Mouse (Mus musculus) liver, embryonic 14.5 days (tissue): ENCODE results near the gene Nr4a2.

Experiments used
- CTCF ChIP-seq: IDR thresholded peaks from 2 replicates; pipeline ENCODE4 v1.5.1; 2016; ENCODE audit warnings: antibody characterized with exemption, low read depth, control low read depth
- EP300 ChIP-seq: IDR thresholded peaks from 2 replicates; pipeline ENCODE4 v1.6.1; 2016; ENCODE audit warnings: antibody characterized with exemption, low read depth

GRCm38 (mm10) chr2:57114211-57115151 lies 9.3 kb downstream of the Nr4a2 start:
- no peak for TF ChIP-seq CTCF
- TF ChIP-seq EP300: no peak
